Mouse (Mus musculus): ENCODE measurements around the gene Smim11.

- TF ChIP-seq CTCF (IDR thresholded peaks at IDR 0.05; ENCODE audit: borderline replicate concordance, insufficient read depth, low read depth, low read length) (peak; percentile 85; the same call in 1 of the 2 replicates), POLR2A (IDR thresholded peaks at IDR 0.05; ENCODE audit: borderline replicate concordance, insufficient read depth, low read length) (no peak)
These were observed 13.1 kb downstream of the Smim11 start for GRCm38 (mm10) chr16:92313953-92314741.
